In the genomic region with DNA sequence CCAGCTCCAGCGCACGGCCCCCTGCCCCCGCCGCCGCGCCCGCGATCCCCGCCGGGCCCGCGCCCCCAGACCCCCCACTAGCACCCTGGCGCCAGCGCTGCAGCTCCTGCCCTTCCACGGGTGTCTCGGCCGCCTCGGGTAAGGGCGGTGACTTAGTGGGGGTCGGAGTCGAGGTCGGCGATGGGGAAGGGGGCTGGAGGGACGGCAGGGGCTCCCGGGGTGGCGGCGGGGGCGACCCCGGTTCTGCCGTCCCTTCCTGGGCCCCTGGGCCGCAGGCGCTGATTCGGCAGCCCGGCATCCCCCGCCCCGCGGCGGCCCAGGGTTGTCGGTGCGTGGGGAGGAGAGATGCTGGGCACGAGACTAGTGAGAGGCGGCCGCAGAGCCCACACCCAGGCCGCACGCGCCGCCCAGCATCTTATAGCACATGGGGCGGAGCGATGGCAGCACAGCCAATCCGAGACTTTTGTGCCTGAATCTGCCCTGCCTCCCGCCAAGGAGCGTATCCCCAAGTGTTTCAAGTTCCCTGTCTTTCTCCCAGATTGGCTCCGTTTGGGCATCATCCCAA, we compare ENCODE assay signal across 8 mouse cellular contexts. TPM values are rescaled to one million over a fixed set of nuclear protein-coding genes. Genes with fewer than 3 reads are reported as not detected.
DNase-seq lines count a peak whose midpoint lies in the region; ATAC-seq and TF ChIP-seq lines count a peak whose summit lies in the region.

A gene (minus strand): TSS at position 391 of the 565 bp plus-strand sequence.

- peak; percentile 71 for ATAC-seq in heart, embryonic 15.5 days (replicated peaks; ENCODE audit: insufficient number of reproducible peaks, insufficient read depth, low FRiP score, low read depth)
- ATAC-seq in liver, embryonic 11.5 days (replicated peaks; ENCODE audit: low FRiP score): peak; percentile 63; the same call in 1 of the 2 replicates
- 0 out of 2 replicates have a peak, but pooled peaks have one; percentile 36 for ATAC-seq in monocyte, adult 5-6 weeks (replicated peaks; ENCODE audit: insufficient number of reproducible peaks, low FRiP score, low TSS enrichment, poor library complexity, severe bottlenecking)

- under 1% methylated on average over 40 of the region's 53 CpGs for WGBS in heart, embryonic 15.5 days
- under 1% methylated on average over 52 of the region's 53 CpGs for WGBS in liver, embryonic 11.5 days

- peaks cover 5% of the 10 kb centered on the region for H3K4me1 ChIP-seq in embryonic fibroblast, embryonic 13.5 days (ENCODE audit: control insufficient read depth, insufficient read depth, low read length)
- peaks cover 26% of the 10 kb centered on the region for H3K4me1 ChIP-seq in heart, embryonic 15.5 days (replicated peaks)
- peaks cover 12% of the 10 kb centered on the region for H3K4me1 ChIP-seq in liver, embryonic 11.5 days (replicated peaks; ENCODE audit: control insufficient read depth, insufficient read depth, low read length)
- H3K4me1 ChIP-seq in testis, adult 2 months (ENCODE audit: control insufficient read depth, insufficient read depth, low read length): peaks cover 12% of the 10 kb centered on the region

- H3K36me3 ChIP-seq in heart, embryonic 15.5 days: no peaks in the 10 kb centered on the region
- no peaks in the 10 kb centered on the region for H3K36me3 ChIP-seq in liver, embryonic 11.5 days (ENCODE audit: control insufficient read depth, insufficient read depth, low read length)
- no peaks in the 10 kb centered on the region for H3K36me3 ChIP-seq in testis, adult 2 months (ENCODE audit: control insufficient read depth, insufficient read depth, low read length)

- TF ChIP-seq POLR2A in brain, embryonic 14.5 days (IDR thresholded peaks at IDR 0.05; ENCODE audit: borderline replicate concordance, extremely low read depth, insufficient read depth, insufficient read length, poor library complexity, severe bottlenecking): peak; percentile 35; the same call in 1 of the 2 replicates
- TF ChIP-seq POLR2A in embryonic fibroblast, embryonic 13.5 days (IDR thresholded peaks at IDR 0.05; ENCODE audit: low read depth, low read length): peak; percentile 85
- no peak for TF ChIP-seq POLR2A in testis, adult 2 months (IDR thresholded peaks at IDR 0.05; ENCODE audit: control insufficient read depth, low read depth, low read length)

- peak within 1 kb of the TSS; percentile 58 for H3K9ac ChIP-seq in heart, embryonic 15.5 days
- H3K9ac ChIP-seq in liver, embryonic 11.5 days (ENCODE audit: low read depth, low read length): no peak within 1 kb of the TSS

- no peaks in the 10 kb centered on the region for H3K9me3 ChIP-seq in heart, embryonic 15.5 days (replicated peaks)
- no peaks in the 10 kb centered on the region for H3K9me3 ChIP-seq in liver, embryonic 11.5 days (ENCODE audit: control insufficient read depth, low read length)

- H3K4me2 ChIP-seq in heart, embryonic 15.5 days: peak within 1 kb of the TSS; percentile 100
- peak within 1 kb of the TSS; percentile 85 for H3K4me2 ChIP-seq in liver, embryonic 11.5 days

- no peak within 1 kb of the TSS for H3K27ac ChIP-seq in embryonic fibroblast, embryonic 13.5 days (ENCODE audit: insufficient read depth, low read length)
- H3K27ac ChIP-seq in heart, embryonic 15.5 days: no peak within 1 kb of the TSS
- no peak within 1 kb of the TSS for H3K27ac ChIP-seq in liver, embryonic 11.5 days (ENCODE audit: low read depth, low read length)
- no peak within 1 kb of the TSS for H3K27ac ChIP-seq in testis, adult 2 months (ENCODE audit: control insufficient read depth, insufficient read depth, low read depth, low read length)

- TF ChIP-seq CTCF in brain, embryonic 14.5 days (IDR thresholded peaks at IDR 0.05; ENCODE audit: borderline replicate concordance, extremely low read depth, insufficient read depth, insufficient read length): no peak
- TF ChIP-seq CTCF in embryonic fibroblast, embryonic 13.5 days (IDR thresholded peaks at IDR 0.05; ENCODE audit: borderline replicate concordance, insufficient read depth, low read length): no peak
- TF ChIP-seq CTCF in testis, adult 2 months (IDR thresholded peaks at IDR 0.05; ENCODE audit: control insufficient read depth, insufficient read depth, insufficient replicate concordance, low read depth, low read length): no peak

- DNase-seq in CD4-positive helper T cell, adult 2 months (ENCODE audit: low read depth, low spot score): peak; percentile 78
- DNase-seq in brain, embryonic 14.5 days (ENCODE audit: low read depth): peak; percentile 90
- peak; percentile 73 for DNase-seq in kidney, postnatal 14 days
- DNase-seq in liver, embryonic 11.5 days (ENCODE audit: low spot score): no peak

- peak within 1 kb of the TSS; percentile 75 for H3K4me3 ChIP-seq in embryonic fibroblast, embryonic 13.5 days (ENCODE audit: insufficient read depth, low read length)
- peak within 1 kb of the TSS; percentile 64 for H3K4me3 ChIP-seq in heart, embryonic 15.5 days
- H3K4me3 ChIP-seq in liver, embryonic 11.5 days (ENCODE audit: low read depth, low read length): peak within 1 kb of the TSS; percentile 56
- peak within 1 kb of the TSS; percentile 66 for H3K4me3 ChIP-seq in testis, adult 2 months (ENCODE audit: control insufficient read depth, low read depth, low read length)

- peaks cover 85% of the 10 kb centered on the region for H3K27me3 ChIP-seq in heart, embryonic 15.5 days
- H3K27me3 ChIP-seq in liver, embryonic 11.5 days (replicated peaks; ENCODE audit: control insufficient read depth, insufficient read depth, low read length): peaks cover 88% of the 10 kb centered on the region
- no peaks in the 10 kb centered on the region; the same call in 1 of the 2 replicates for H3K27me3 ChIP-seq in testis, adult 2 months (ENCODE audit: control insufficient read depth, insufficient read depth, low read length)

RNA-seq across cellular contexts. Expression of the gene that starts here (rescaled TPM):
- 6.6 and 8.2 TPM in 2 replicates for polyA plus RNA-seq in brain, embryonic 14.5 days (2012; rRNA removed)
- polyA plus RNA-seq in embryonic fibroblast, embryonic 13.5 days (2011; ENCODE audit: insufficient read length, low read depth, missing spikeins): 32.3 and 37.4 TPM in 2 replicates
- polyA plus RNA-seq in heart, embryonic 15.5 days (2015; fragmentation: Nextera tagmentation; extraction: Ambion mirVana): 1.3 and 1.4 TPM in 2 replicates
- polyA plus RNA-seq in liver, embryonic 11.5 days (2014; fragmentation: Nextera tagmentation; extraction: Ambion mirVana): 0.21 TPM in 1 of 2 replicates, not detected in the other
- total RNA-seq in monocyte, adult 5-6 weeks (2017): not detected in 3 replicates
- polyA plus RNA-seq in testis, adult 2 months (2012; rRNA removed): 1.3 and 2.0 TPM in 2 replicates

Comparison
In these comparisons a context has a peak if more than half of its experiments do, and no peak if none do; other contexts are left out.
1. Peak in ATAC-seq, H3K4me3 ChIP-seq and H3K4me2 ChIP-seq in liver, embryonic 11.5 days; RNA of the gene not detected or under 1 TPM.
2. Peak in ATAC-seq in monocyte, adult 5-6 weeks; RNA of the gene not detected or under 1 TPM.